Mouse (Mus musculus): ENCODE measurements around the gene Ier2. TPM values are rescaled to one million over a fixed set of nuclear protein-coding genes. Genes with fewer than 3 reads are reported as not detected.

The Ier2 gene
- total and polyA plus RNA-seq, 2 experiments from 2014 or later, result 3.9 to 14.7 TPM

DNA sequence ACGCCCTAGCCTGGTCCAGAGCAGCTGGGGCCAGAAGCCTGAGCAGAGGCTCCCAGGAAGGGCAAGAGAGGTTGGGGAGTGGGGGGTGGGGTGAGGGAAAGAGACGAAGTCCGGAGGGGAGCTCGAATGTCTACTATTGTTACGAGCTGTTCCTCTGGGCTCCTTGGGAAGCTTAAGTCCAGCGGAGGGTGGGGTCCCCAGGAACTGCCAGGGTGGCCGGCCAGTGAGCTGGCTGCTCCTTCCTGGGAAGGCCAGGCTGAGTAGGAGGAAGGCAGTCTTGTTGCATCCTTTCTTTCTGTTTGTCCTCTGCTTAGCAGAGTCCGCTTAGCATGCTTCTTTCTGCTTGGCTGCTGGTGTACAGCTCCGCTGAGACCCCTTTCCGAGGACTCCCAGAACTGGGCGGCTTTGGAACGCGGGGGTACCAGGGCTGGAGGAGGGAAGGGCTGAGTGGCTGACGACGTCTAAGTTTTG lies 45.5 kb upstream of the Ier2 start:
- TF ChIP-seq CTCF (IDR thresholded peaks at IDR 0.05), result no peak
- no peaks in the 10 kb centered on the region for H3K4me1 ChIP-seq (ENCODE audit: insufficient read depth, low read length)

DNA sequence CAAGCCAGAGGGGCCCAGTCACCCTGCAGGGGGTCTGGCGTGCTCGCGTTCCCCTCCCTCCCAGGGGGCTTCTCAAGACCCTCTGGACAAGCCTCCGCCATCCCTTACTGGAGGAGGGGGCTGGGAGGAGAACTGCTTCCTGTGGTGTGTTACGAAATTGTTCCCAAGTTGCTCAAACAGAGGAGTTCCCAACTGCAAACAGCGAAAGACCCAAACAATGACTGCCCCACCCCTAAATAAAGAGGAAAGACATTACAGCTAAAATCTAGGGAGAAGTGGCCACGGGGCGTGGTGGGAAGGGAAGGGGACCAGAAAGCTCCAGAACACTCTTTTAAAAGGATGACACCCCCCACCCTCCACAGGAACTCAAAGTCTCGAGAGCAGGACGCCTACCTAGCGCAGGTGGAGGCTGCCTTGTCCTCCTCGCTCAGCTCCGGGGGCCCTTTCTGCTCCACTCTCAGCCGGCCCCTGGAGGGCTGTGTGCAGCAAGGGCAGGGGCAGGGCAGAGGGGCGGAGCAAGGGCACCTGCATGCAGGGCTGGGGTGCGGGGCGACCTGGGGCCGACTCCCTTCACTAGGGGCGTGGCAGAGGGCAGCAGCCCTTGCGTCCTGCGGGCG lies 44.7 kb upstream of the Ier2 start:
- H3K9me3 ChIP-seq (ENCODE audit: low read length), result no peaks in the 10 kb centered on the region
- no peak for ATAC-seq (ENCODE audit: low FRiP score)
- DNase-seq (ENCODE audit: low spot score), result no peak
- H3K4me1 ChIP-seq (ENCODE audit: insufficient read depth, low read length), result no peaks in the 10 kb centered on the region
- peak overlapping the region; percentile 70 for H3K27ac ChIP-seq (ENCODE audit: low read depth, low read length)
- peak overlapping the region; percentile 32 for H3K4me2 ChIP-seq (ENCODE audit: low read depth, low read length, poor library complexity, severe bottlenecking)
- H3K36me3 ChIP-seq (ENCODE audit: insufficient read depth, low read length), result no peaks in the 10 kb centered on the region
- peaks cover 44% of the 10 kb centered on the region for H3K27me3 ChIP-seq (ENCODE audit: insufficient read depth, low read length)
- no peak overlapping the region for H3K4me3 ChIP-seq (ENCODE audit: low read depth, low read length)
- H3K9ac ChIP-seq (replicated peaks; ENCODE audit: low read length, poor library complexity, severe bottlenecking), result peak overlapping the region; percentile 42
- WGBS, result 6% methylated on average over 21 of the region's 22 CpGs
- no peak for TF ChIP-seq CTCF (IDR thresholded peaks at IDR 0.05)

More for the DNA sequence above, 45.5 kb upstream of the Ier2 start:
- 12% methylated on average over 15 of the region's 15 CpGs for WGBS
- Histone ChIP-seq H3K9me3 (ENCODE audit: low read length) (no peaks in the 10 kb centered on the region), H3K27me3 (ENCODE audit: insufficient read depth, low read length) (peaks cover 37% of the 10 kb centered on the region), H3K9ac (replicated peaks; ENCODE audit: low read length, poor library complexity, severe bottlenecking) (no peak overlapping the region), H3K27ac (ENCODE audit: low read depth, low read length) (peak overlapping the region; percentile 59), H3K36me3 (ENCODE audit: insufficient read depth, low read length) (no peaks in the 10 kb centered on the region), H3K4me2 (ENCODE audit: low read depth, low read length, poor library complexity, severe bottlenecking) (no peak overlapping the region), H3K4me3 (ENCODE audit: low read depth, low read length) (no peak overlapping the region)
- ATAC-seq (ENCODE audit: low FRiP score) (no peak), DNase-seq (ENCODE audit: low spot score) (no peak)

DNA sequence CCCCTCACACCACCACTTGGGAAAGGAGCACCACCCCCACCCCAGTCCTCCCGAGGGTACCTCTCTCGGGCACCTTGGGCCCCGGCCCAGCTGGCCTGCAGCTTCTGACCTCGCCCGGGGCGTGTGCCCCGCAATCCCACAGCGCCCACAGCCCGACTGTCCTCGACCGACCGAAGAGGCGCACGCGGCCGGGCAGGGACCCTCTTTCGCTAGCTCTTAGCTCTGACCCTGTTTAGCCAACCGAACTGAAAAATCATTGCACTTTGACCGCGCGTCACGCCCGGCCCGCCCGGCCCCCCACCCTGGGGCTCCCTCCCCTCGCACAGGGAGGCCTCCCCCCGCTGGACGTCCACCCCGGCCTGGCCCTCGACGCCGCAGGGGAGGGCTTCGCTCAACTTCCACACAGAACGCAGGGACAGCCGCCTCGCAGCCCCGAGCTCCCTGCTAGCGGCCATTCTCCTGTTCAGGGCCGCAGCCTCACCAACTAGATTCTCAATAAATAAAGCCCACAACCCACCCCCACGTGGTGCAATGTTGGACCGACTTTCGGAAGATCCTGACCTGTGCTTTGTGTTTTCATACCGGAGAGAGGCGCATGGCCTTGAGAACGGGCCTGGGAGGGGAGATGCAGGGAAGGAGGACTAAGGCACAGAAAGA lies 44.1 kb upstream of the Ier2 start:
- ATAC-seq (ENCODE audit: low FRiP score) (no peak), DNase-seq (ENCODE audit: low spot score) (no peak)
- Histone ChIP-seq H3K9ac (replicated peaks; ENCODE audit: low read length, poor library complexity, severe bottlenecking) (peak overlapping the region; percentile 42), H3K27me3 (ENCODE audit: insufficient read depth, low read length) (peaks cover 50% of the 10 kb centered on the region), H3K36me3 (ENCODE audit: insufficient read depth, low read length) (no peaks in the 10 kb centered on the region), H3K4me1 (ENCODE audit: insufficient read depth, low read length) (no peaks in the 10 kb centered on the region), H3K27ac (ENCODE audit: low read depth, low read length) (peak overlapping the region; percentile 70), H3K9me3 (ENCODE audit: low read length) (no peaks in the 10 kb centered on the region), H3K4me2 (ENCODE audit: low read depth, low read length, poor library complexity, severe bottlenecking) (peak overlapping the region; percentile 32), H3K4me3 (ENCODE audit: low read depth, low read length) (0 out of 2 replicates have a peak overlapping the region, but pooled peaks have one; percentile 8)
- 6% methylated on average over 45 of the region's 45 CpGs for WGBS
- TF ChIP-seq CTCF (IDR thresholded peaks at IDR 0.05), result no peak

DNA sequence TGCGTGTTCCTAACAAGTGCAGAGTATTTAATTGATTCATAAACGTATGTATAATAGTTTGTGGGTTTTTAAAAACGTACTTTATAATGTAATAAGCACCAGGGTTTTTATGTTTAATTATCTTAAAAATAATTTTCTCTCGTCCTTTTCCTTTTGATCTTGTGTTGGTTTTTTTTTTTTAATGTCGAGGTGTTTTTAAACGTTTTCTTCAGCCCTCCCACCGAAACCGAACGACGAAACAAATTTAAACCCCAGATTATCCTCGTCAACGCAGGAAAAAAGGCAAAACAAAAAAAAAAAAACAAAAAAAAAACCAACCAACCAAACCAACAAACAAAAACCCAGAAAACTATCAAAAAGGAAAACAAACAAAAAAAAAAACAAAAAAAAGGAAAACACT lies 43.3 kb upstream of the Ier2 start:
- ATAC-seq (ENCODE audit: low FRiP score) (no peak), DNase-seq (ENCODE audit: low spot score) (no peak)
- H3K36me3 ChIP-seq (ENCODE audit: insufficient read depth, low read length), result no peaks in the 10 kb centered on the region
- no peak overlapping the region for H3K9ac ChIP-seq (replicated peaks; ENCODE audit: low read length, poor library complexity, severe bottlenecking)
- H3K27ac ChIP-seq (ENCODE audit: low read depth, low read length), result peak overlapping the region; percentile 39; the same call in 1 of the 2 replicates
- peak overlapping the region; percentile 39; the same call in 1 of the 2 replicates for H3K4me2 ChIP-seq (ENCODE audit: low read depth, low read length, poor library complexity, severe bottlenecking)
- no peaks in the 10 kb centered on the region for H3K9me3 ChIP-seq (ENCODE audit: low read length)
- H3K4me3 ChIP-seq (ENCODE audit: low read depth, low read length), result no peak overlapping the region
- H3K4me1 ChIP-seq (ENCODE audit: insufficient read depth, low read length), result no peaks in the 10 kb centered on the region
- TF ChIP-seq CTCF (IDR thresholded peaks at IDR 0.05), result no peak
- H3K27me3 ChIP-seq (ENCODE audit: insufficient read depth, low read length), result peaks cover 53% of the 10 kb centered on the region
- 4% methylated on average over 12 of the region's 12 CpGs for WGBS

DNA sequence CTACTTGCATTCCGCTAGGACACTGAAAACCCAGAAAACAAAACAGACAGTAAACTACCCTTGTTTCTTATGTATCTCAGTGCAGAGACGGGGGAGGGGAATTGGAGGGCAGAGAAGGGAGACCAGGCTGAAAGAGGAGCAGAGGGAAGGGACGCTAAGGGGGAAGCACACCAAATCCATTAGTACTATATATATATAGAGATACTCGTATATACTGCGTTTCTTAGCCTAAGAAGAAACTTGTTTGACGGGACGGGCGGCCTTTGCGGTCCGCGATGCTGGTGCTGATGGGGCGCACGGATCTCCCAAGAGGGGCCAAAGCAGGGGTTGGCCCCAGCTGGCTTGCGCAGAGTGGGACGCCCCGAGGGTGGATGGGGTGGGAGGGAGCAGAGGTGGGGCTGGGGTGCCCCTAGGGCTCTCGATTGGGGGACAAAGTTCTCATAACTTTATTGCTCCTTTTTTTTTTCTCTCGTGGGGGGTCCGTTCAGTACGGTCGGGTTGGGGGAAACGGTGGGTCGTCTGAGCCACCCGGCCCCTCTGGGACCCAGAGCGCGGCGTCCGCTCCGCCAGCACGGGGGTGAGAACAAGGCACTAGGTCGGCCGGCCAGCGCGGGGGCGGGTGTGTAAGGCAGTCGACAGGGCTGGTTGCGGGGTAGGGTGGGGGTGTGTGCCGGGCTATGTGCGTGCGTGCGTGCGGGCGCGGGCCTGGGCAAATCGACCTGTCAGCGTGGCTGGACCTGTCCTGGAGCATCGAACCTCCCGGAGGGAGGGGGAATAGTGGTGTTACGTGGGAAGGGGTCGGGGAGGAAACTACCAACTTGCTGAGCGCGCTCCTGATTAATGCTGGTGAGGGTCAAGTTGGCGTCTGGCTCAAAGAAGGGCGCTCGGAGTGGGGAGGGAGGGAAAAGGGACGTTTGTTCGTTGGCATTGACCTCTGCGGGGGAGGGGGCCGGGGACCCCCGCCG lies 42.5 kb upstream of the Ier2 start:
- no peak for TF ChIP-seq CTCF (IDR thresholded peaks at IDR 0.05)
- Histone ChIP-seq H3K4me3 (ENCODE audit: low read depth, low read length) (peak overlapping the region; percentile 17; the same call in 1 of the 2 replicates), H3K36me3 (ENCODE audit: insufficient read depth, low read length) (no peaks in the 10 kb centered on the region), H3K9me3 (ENCODE audit: low read length) (no peaks in the 10 kb centered on the region), H3K4me1 (ENCODE audit: insufficient read depth, low read length) (no peaks in the 10 kb centered on the region), H3K27ac (ENCODE audit: low read depth, low read length) (peak overlapping the region; percentile 39), H3K4me2 (ENCODE audit: low read depth, low read length, poor library complexity, severe bottlenecking) (peak overlapping the region; percentile 39), H3K27me3 (ENCODE audit: insufficient read depth, low read length) (peaks cover 53% of the 10 kb centered on the region), H3K9ac (replicated peaks; ENCODE audit: low read length, poor library complexity, severe bottlenecking) (no peak overlapping the region)
- WGBS, result 4% methylated on average over 61 of the region's 61 CpGs
- ATAC-seq (ENCODE audit: low FRiP score) (no peak), DNase-seq (ENCODE audit: low spot score) (no peak)
